Mouse (Mus musculus) midbrain, embryonic 10.5 days (tissue): ENCODE data around the gene Gm3327. TPM values are rescaled to one million over a fixed set of nuclear protein-coding genes. Genes with fewer than 3 reads are reported as not detected.
"Not testable (repeated sequence)": the region's sequence is repeated elsewhere in the genome, so short reads cannot be mapped to it uniquely, and the experiment has no call there.

Experiments
- DNase-seq: peaks from one replicate; pipeline ENCODE4 v3.0.0-alpha.2; 2017; ENCODE audit warnings: low spot score
- H3K27ac ChIP-seq: fragments of 300-500 bp; sonication (generic); replicated peaks from 2 replicates; pipeline ENCODE4 v1.5.1; 2016; ENCODE audit warnings: mild to moderate bottlenecking
- H3K27me3 ChIP-seq: fragments of 300-500 bp; sonication (generic); 2 replicates; pipeline ENCODE4 v1.6.1; 2016; ENCODE audit warnings: low read depth, mild to moderate bottlenecking; ENCODE audit not compliant: poor library complexity, severe bottlenecking
- H3K36me3 ChIP-seq: fragments of 300-500 bp; sonication (generic); 2 replicates; pipeline ENCODE4 v1.6.1; 2016; ENCODE audit warnings: mild to moderate bottlenecking, moderate library complexity
- H3K4me1 ChIP-seq: fragments of 300-500 bp; sonication (generic); 2 replicates; pipeline ENCODE4 v1.6.1; 2016
- H3K4me3 ChIP-seq: fragments of 300-500 bp; sonication (generic); 2 replicates; pipeline ENCODE4 v1.5.1; 2016; ENCODE audit warnings: mild to moderate bottlenecking, moderate library complexity
- H3K9me3 ChIP-seq: fragments of 300-500 bp; sonication (generic); replicated peaks from 2 replicates; pipeline ENCODE4 v1.6.1; 2016; ENCODE audit warnings: mild to moderate bottlenecking
- WGBS: fragments of 180-500 bp; shearing (Covaris S2); methylation state at CpG from one replicate; pipeline ENCODE4 v1.1.7; 2016; 5-methylcytosine and 5-hydroxymethylcytosine counted together
- polyA plus RNA-seq: library from polyadenylated mRNA; unstranded; fragments of >200 nt; fragmentation: Nextera tagmentation; extraction: Ambion mirVana; gene quantifications from 2 replicates; pipeline ENCODE4 v1.2.1, GENCODE M21; 2016

Gm3327 gene
- not detected in 2 replicates for polyA plus RNA-seq

DNA sequence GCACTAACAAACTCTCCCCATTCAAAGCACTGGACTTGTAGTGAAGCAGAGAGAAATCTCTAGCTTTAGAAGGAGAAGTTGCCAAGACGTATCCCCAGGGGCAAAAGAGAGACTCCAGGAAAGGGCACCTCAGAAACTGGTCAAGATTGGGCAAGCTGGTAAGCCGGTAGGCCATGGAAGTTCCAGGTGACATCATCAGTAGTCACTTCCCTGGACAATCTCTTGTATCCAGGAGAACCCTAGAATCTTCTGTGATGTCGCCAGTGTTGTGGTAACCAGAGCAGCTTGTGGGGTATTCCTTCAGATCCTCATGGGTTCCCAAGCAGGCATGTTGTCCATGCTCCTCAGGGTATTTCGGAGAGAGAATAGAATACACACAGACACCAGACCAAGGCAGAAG, at the start of gene Gm3327:
TSS of gene Gm3327 (plus strand) at position 301 of the 400 bp plus-strand sequence.
- H3K27me3 ChIP-seq, H3K27ac ChIP-seq, H3K36me3 ChIP-seq, H3K4me1 ChIP-seq, DNase-seq, H3K9me3 ChIP-seq, H3K4me3 ChIP-seq: not testable (repeated sequence)
- 85% methylated on average over 4 of the region's 4 CpGs for WGBS

DNA sequence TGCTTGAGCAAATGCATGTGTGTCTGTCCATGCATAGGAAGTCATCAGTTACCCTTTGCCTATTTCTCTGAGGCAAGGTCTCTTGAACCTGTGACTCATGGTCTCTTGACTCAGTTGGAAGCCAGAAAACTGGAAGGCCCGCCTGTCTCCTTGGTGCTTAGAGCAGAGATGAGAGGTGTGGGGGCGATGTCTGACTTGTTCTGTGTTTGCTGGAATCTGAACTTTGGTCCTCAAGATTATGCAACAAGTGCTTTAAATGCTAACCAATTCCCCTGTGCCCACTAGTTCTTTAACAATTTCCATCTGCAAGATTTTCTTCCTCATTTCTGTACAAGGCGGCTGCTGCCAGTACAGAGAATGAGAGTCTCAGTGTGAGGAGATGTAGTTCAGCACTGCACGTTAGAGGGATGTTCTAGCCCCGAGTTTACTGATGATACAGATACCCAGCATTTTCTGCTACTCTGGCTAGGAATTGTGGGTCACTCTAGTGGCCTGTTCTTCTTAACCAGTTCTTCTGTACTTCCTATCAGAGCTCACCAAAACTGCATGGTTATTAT, 45.8 kb upstream of the Gm3327 start:
- not testable (repeated sequence) for H3K4me1 ChIP-seq, DNase-seq, H3K36me3 ChIP-seq, H3K27me3 ChIP-seq, H3K9me3 ChIP-seq, H3K27ac ChIP-seq, H3K4me3 ChIP-seq
- WGBS: 77% methylated on average over 5 of the region's 5 CpGs

GRCm38 (mm10) chr14:44086588-44086987, 37.1 kb upstream of the Gm3327 start:
- H3K36me3 ChIP-seq, H3K27me3 ChIP-seq, H3K27ac ChIP-seq, DNase-seq, H3K9me3 ChIP-seq, H3K4me3 ChIP-seq, H3K4me1 ChIP-seq: not testable (repeated sequence)
- WGBS: 93% methylated on average over 1 of the region's 1 CpGs

GRCm38 (mm10) chr14:44087535-44087934, 36.1 kb upstream of the Gm3327 start:
- H3K27me3 ChIP-seq, H3K36me3 ChIP-seq, H3K4me1 ChIP-seq, H3K9me3 ChIP-seq, DNase-seq, H3K4me3 ChIP-seq, H3K27ac ChIP-seq: not testable (repeated sequence)
- WGBS: 83% methylated on average over 2 of the region's 2 CpGs

- DNase-seq, H3K27me3 ChIP-seq, H3K27ac ChIP-seq, H3K4me1 ChIP-seq, H3K4me3 ChIP-seq, H3K9me3 ChIP-seq, H3K36me3 ChIP-seq: not testable (repeated sequence)
- 66% methylated on average over 1 of the region's 1 CpGs for WGBS
Observed at GRCm38 (mm10) chr14:44091524-44091923, 32.1 kb upstream of the Gm3327 start.

GRCm38 (mm10) chr14:44094445-44094844, 29.2 kb upstream of the Gm3327 start:
- H3K27ac ChIP-seq, H3K9me3 ChIP-seq, H3K4me1 ChIP-seq, H3K36me3 ChIP-seq, H3K27me3 ChIP-seq, DNase-seq, H3K4me3 ChIP-seq: not testable (repeated sequence)
- 71% methylated on average over 5 of the region's 5 CpGs for WGBS

GRCm38 (mm10) chr14:44100030-44100429, 23.6 kb upstream of the Gm3327 start:
- DNase-seq, H3K27me3 ChIP-seq, H3K36me3 ChIP-seq, H3K4me1 ChIP-seq, H3K9me3 ChIP-seq, H3K4me3 ChIP-seq, H3K27ac ChIP-seq: not testable (repeated sequence)
- no CpG with 5 or more reads among the region's 1 CpGs for WGBS

DNA sequence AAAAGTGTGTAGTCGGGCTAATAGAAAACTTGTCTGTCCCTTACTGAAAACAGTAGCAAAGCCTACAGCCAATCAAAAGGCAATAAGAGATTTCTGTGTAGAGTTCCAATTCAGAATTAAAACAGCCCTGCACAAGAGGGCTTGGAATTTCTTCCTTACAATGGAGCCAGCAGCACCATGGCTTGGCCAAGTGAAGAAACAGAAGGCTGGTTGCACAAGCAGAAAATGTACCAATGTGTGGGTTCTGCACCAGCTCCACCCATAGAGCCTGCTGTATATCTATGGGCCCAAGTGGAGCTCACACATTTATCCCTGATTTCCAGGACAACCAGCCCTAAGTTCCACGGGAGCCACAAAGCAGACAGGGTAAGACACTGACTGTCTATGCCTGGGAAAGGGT, 21.3 kb upstream of the Gm3327 start, which contains the start of gene Ear2:
TSS of gene Ear2 (plus strand) at position 301 of the 400 bp plus-strand sequence.
- H3K4me1 ChIP-seq, H3K9me3 ChIP-seq, DNase-seq, H3K27me3 ChIP-seq, H3K4me3 ChIP-seq, H3K36me3 ChIP-seq, H3K27ac ChIP-seq: not testable (repeated sequence)
- 90% methylated on average over 2 of the region's 2 CpGs for WGBS

- H3K4me1 ChIP-seq: no peaks in the 10 kb centered on the region
- H3K9me3 ChIP-seq: no peaks in the 10 kb centered on the region
- no peak overlapping the region for H3K4me3 ChIP-seq
- no peak overlapping the region for H3K27ac ChIP-seq
- no peak for DNase-seq
- H3K36me3 ChIP-seq: no peaks in the 10 kb centered on the region
- no peaks in the 10 kb centered on the region for H3K27me3 ChIP-seq
Observed at GRCm38 (mm10) chr14:44110981-44111380, 12.7 kb upstream of the Gm3327 start.

Other genes with a start within 250 kb of the Gm3327 start
- not detected in 2 replicates for gene Ear1, start 248.3 kb upstream of the Gm3327 start, polyA plus RNA-seq
- gene Ear10, start 200.3 kb upstream of the Gm3327 start, polyA plus RNA-seq: not detected in 2 replicates
- 4.0 and 4.1 TPM in 2 replicates for gene Gm8113, start 198.5 kb upstream of the Gm3327 start, polyA plus RNA-seq
- gene Ang5, start 166.8 kb upstream of the Gm3327 start, polyA plus RNA-seq: not detected in 2 replicates
- gene Ang6, start 121.6 kb upstream of the Gm3327 start, polyA plus RNA-seq: not detected in 2 replicates
- gene Ear2, start 21.2 kb upstream of the Gm3327 start, polyA plus RNA-seq: not detected in 2 replicates
- not detected in 2 replicates for gene Gm8212, start 73.8 kb downstream of the Gm3327 start, polyA plus RNA-seq
- not detected in 2 replicates for gene 4930503E14Rik, start 89.4 kb downstream of the Gm3327 start, polyA plus RNA-seq
- gene Gm8220, start 161.7 kb downstream of the Gm3327 start, polyA plus RNA-seq: not detected in 2 replicates
- not detected in 2 replicates for gene Gm5930, start 214.7 kb downstream of the Gm3327 start, polyA plus RNA-seq
- gene Gm8229, start 241.5 kb downstream of the Gm3327 start, polyA plus RNA-seq: not detected in 2 replicates